Mouse (Mus musculus) thymus, adult 2 months (tissue): ENCODE data around the gene Ccdc155.

Source experiments
- CTCF ChIP-seq: fragments of 200-500 bp; IDR thresholded peaks from 2 replicates; pipeline ENCODE4 v1.5.1; 2012; ENCODE audit warnings: mild to moderate bottlenecking, control low read depth, low read length, moderate library complexity, borderline replicate concordance; ENCODE audit not compliant: control insufficient read depth, poor library complexity, insufficient read depth; ENCODE audit errors: extremely low read depth
- POLR2A ChIP-seq: fragments of 200-500 bp; IDR thresholded peaks from 2 replicates; pipeline ENCODE4 v1.6.1; 2012; ENCODE audit warnings: mild to moderate bottlenecking, low read length, control low read depth, moderate library complexity; ENCODE audit not compliant: control insufficient read depth, poor library complexity, insufficient read depth; ENCODE audit errors: extremely low read depth

DNA sequence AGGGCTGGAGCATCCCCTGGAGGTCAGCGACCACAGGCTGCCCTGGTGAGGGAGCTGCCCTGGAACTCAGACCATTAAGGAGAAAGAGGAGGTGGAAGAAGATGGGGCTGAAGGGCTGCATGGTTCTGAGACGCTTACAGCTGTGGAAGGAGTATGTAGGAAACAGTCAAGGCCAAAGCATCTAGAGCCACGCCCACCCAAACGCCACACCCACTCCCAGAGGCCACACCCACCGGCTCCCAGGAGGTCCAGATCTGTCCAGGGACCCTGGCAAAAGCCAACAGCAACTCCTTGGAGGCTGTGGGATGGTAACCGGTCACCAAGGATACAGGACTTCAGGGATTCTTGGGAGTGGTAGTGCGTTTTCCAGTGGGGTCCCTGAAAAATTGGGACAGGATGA is 26.1 kb downstream of the Ccdc155 start:
- TF ChIP-seq CTCF (no peak), POLR2A (no peak)
